Mouse (Mus musculus): ENCODE results near the gene Phf7.

Phf7 gene

GRCm38 (mm10) chr14:31199599-31199998, 51.5 kb downstream of the Phf7 start:
- DNase-seq (ENCODE audit: low read depth, low spot score): no peak

GRCm38 (mm10) chr14:31197547-31198516, 53.3 kb downstream of the Phf7 start:
- DNase-seq (ENCODE audit: low read depth, low spot score): no peak

DNA sequence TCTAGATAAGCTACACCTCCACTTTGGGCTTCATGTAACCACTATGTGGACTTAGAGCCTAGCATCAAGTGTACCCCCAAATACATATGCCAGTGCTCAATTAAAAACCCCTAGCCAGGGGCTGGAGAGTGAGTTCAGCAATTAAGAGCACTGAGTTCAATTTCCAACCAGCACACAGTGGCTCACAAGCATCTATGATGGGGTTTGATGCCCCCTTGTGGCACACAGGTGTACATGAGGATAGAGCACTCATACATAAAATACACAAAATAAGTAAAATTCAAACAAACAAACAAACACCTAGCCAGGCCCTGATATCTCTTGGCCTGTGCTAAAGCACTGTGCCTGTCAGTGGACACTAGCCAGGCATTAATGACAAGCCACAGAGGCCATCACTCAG, 55.1 kb downstream of the Phf7 start:
- DNase-seq (ENCODE audit: low read depth, low spot score): peak; percentile 31

DNA sequence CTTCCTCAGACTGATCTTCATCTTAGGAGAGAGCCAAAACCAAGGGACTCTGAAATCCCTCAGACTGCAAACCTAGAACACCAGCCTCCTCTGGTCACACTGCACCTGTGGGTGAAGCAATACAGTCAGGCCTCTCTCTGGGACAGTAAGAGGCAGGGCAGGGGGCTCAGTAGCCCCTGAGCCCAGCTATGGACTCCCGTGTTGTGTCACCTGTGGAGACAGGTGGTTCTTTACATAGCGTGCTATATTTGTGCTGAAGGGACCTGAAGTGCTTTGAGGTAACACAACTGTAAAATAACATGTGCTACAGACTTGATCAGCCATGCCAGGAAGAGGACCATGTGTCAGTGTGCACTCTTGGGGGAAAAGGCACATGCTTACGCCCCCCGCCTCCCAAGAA, 55.6 kb downstream of the Phf7 start:
- DNase-seq (ENCODE audit: low read depth, low spot score): no peak

DNA sequence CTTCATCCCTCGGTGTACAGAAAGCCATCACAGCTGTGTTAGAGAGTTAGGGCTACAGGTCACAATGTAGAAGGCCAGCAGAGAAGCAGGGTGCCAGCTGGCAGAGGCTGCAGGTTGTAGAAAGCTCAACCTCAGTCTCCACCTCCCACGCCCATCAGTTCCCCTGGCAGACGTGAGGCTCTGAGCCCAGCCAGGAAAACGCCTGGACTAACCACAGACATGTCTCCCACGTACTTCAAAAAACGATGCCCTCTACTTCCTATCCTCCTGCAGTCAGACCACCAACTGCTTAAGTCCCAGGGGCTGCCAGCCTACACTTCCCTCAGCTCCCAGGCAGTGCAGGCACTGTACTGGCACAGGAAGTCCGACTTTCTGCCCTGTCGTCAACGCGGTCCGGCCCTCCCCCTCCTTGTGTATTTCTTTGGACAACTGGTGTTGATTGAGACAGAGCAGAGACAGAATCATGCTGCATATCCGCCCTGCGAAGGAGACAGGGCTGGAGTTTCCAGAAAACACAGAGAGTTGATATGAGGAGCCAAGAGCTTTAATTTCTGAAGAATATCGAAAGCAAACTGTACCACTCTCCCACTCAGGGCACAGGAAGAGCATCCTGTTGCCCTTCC, 56.1 kb downstream of the Phf7 start:
- DNase-seq (ENCODE audit: low read depth, low spot score): no peak

GRCm38 (mm10) chr14:31194441-31194840, 56.7 kb downstream of the Phf7 start:
- no peak for DNase-seq (ENCODE audit: low read depth, low spot score)

- no peak for DNase-seq (ENCODE audit: low read depth, low spot score)
Observed at GRCm38 (mm10) chr14:31193791-31194190, 57.3 kb downstream of the Phf7 start.

GRCm38 (mm10) chr14:31191936-31192335, 59.2 kb downstream of the Phf7 start:
- no peak for DNase-seq (ENCODE audit: low read depth, low spot score)

DNA sequence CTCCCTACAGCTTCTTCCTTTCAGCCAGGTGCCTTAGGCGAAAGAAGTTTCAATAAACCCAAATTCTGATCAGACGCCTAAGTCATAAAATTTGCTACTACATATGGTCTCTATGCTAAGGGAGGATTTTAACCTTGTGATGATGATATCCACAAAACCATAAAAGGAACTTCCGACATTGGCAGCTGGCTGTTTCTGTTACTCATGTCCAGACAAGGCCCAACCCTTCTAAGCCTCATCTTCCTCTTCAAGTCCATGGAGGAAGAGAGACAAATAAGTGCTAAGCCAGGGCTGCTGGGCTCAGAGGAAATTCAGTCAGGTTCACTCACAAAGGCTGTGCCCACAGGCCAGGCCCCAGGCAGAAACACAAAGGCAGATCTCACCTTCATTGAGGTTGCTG, 61.8 kb downstream of the Phf7 start:
- no peak for DNase-seq (ENCODE audit: low read depth, low spot score)

DNA sequence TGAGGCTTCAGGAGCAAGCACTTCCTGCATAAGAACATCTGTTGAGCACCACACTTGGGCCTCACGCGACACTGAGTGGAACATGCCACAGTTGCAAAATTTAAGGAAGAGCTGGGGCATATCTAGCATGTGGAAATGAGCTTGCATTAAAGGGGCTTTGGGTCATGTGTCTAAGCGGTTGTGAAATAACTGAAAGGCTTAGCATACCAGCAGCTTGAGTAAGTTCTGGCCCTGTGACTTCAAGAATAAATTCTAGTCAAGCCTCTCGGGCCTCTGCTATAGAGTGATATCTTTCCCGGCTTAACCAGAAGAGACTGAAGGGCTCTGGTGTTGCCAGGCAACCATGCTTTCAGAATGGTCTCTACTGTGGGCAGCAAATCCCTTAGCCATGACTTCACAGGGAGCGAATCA, 62.3 kb downstream of the Phf7 start:
- no peak for DNase-seq (ENCODE audit: low read depth, low spot score)
